Mouse (Mus musculus) naive thymus-derived CD4-positive, alpha-beta T cell, adult 5 months (primary cell): ENCODE data around the gene Gm3248. TPM values are rescaled to one million over a fixed set of nuclear protein-coding genes. Genes with fewer than 3 reads are reported as not detected.

Source experiments
- polyA plus RNA-seq: library from polyadenylated mRNA; unstranded; fragments of 100-300 nt; shearing (Covaris generic); gene quantifications from one replicate; pipeline ENCODE4 v1.2.1, GENCODE M21; 2017

Gm3248 gene
- not detected for polyA plus RNA-seq

DNA sequence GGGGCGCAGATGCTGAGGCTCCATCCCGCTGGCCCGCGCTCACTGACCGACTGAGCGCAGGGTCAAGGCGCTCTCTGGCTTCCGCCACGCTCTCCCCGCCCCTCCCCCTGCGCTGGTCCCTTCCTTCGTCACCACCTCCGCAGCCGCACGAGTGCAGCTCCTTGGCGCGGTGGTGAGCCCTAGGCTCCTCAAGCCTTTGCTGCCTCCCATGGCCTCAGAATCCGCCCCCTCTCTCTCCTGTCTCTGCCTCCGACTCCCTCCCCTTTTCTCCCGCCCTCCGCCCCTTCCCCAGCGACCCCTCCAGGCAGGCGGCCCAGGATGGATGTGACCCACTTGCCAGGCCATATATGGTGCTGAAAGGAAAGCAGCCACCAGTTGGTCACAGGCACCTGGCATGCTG is at the start of gene Gm3248:
TSS of gene Gm3248 (minus strand) at position 111 of the 400 bp plus-strand sequence.

DNA sequence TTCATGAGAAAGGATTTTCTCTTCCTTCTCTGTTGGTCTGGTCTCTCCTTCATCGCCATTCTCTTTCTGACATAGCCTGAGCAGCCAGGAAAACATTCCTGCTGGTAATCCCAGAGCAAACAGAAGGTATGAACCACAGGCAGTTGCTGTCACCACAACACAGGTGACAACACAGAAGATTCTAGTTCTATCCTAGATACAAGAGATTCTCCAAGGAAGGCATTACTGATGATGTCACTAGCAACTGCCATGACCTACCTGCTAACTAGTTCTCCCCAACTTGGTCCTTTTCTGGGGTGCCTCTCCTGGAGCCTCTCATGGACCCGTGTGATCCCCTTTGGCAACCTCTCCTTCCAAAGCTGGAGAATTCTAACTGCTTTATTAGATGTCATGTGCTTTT is 17.5 kb upstream of the Gm3248 start, which contains the start of gene Gm3453:
TSS of gene Gm3453 (minus strand) at position 101 of the 400 bp plus-strand sequence.

Other genes with a start within 250 kb of the Gm3248 start
- gene Gm3373, start 220.2 kb downstream of the Gm3248 start, polyA plus RNA-seq, result not detected
- not detected for gene Gm3383, start 153.8 kb downstream of the Gm3248 start, polyA plus RNA-seq
- gene Gm3424, start 131.4 kb downstream of the Gm3248 start, polyA plus RNA-seq, result not detected
- not detected for gene Gm8237, start 81.4 kb downstream of the Gm3248 start, polyA plus RNA-seq
- not detected for gene Gm3453, start 17.4 kb upstream of the Gm3248 start, polyA plus RNA-seq
- not detected for gene Gm6337, start 96.5 kb upstream of the Gm3248 start, polyA plus RNA-seq
- gene Gm8206, start 132.2 kb upstream of the Gm3248 start, polyA plus RNA-seq, result not detected
- gene Gm3468, start 146.9 kb upstream of the Gm3248 start, polyA plus RNA-seq, result 0.56 TPM
- not detected for gene Gm3476, start 164.1 kb upstream of the Gm3248 start, polyA plus RNA-seq